Mouse (Mus musculus) adrenal gland (tissue): ENCODE results near the gene Tcp11.

Experiments used
- intact Hi-C: fragments of 180-260 bp; cut with DNase I; formaldehyde crosslinking; loops from one replicate; pipeline ENCODE4 v1.15.1; 2025
- long read RNA-seq, 2 experiments: library from polyadenylated mRNA; unstranded; transcript quantifications; one replicate each; pipeline ENCODE4 v2.0.0; 2020; ENCODE audit warnings: borderline replicate concordance in 1 of 2; ENCODE audit not compliant: insufficient replicate concordance in 1 of 2

Tcp11 gene
- long read RNA-seq, experiment 1: 0 reads
- long read RNA-seq, experiment 2: 0 reads

DNA sequence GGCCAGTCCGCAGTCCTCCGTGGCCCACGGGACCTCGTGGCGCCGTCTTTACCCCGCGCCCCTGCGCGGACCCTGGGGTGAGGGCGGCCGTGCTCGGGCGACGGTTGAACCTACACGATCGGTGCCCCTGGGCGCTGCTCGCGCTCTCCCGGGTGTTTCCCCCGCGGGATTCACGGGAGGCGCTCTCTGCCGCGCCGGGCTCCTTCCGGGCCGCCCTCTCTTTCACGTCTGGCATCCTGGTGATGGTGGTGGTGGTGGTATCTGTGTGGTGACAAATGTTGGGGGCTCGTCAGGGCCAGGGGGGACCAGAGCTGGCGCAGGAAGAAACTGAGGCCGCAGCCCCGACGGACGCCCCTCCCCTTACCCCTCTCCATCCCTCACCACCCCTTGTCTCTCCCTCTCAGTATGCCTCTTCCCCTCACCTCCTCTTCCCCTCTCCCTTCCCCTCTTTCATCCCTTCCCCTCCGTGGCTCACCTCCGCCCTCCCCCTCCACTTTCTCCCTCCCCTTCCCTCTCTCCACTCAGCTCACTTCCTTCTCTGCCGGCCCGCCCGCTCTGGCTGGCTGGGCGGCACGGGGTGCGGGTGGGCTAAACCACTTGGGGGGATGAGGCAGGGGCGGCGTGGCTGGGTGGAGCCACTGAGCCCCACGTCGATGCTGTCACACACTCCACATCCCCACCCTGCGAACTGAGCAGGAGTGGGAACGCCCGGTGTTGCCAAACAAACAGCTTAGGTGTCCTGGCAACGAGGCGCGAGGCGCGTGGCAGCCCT is at the start of gene Tcp11:
TSS of gene Tcp11 (minus strand) at position 595 of the 772 bp plus-strand sequence.
- intact Hi-C loops: no loop called here

DNA sequence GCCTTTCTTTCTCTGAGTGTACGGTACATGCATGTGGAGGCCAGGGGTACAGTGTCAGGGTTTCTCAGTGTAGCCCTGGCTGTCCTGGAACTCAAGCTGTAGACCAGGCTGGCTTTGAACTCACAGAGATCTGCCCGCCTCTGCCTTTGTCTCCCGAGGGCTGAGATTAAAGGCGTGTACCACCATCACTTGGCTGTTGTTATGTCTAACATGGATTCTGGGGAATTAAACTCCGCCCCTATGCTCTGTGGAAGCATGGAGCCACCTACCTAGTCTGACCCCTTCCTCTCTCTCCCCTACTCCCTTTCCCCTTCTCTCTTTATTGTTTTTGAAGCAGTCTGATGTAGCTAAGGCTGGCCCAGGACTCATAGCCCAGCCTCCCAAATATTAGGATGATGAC is 49.4 kb upstream of the Tcp11 start:
- intact Hi-C loops: loop anchor here (5.0 kb wide), 1 partner anchor 42 kb away; no protein-coding TSS in a partner anchor

- intact Hi-C loops: no loop called here
Observed at GRCm38 (mm10) chr17:28124368-28124767, 43.9 kb upstream of the Tcp11 start.

GRCm38 (mm10) chr17:28123627-28124026 is 43.2 kb upstream of the Tcp11 start:
- intact Hi-C loops: no loop called here

GRCm38 (mm10) chr17:28122949-28123348 is 42.5 kb upstream of the Tcp11 start:
- intact Hi-C loops: no loop called here

- intact Hi-C loops: no loop called here
Observed at GRCm38 (mm10) chr17:28120460-28120859, 40.0 kb upstream of the Tcp11 start.

DNA sequence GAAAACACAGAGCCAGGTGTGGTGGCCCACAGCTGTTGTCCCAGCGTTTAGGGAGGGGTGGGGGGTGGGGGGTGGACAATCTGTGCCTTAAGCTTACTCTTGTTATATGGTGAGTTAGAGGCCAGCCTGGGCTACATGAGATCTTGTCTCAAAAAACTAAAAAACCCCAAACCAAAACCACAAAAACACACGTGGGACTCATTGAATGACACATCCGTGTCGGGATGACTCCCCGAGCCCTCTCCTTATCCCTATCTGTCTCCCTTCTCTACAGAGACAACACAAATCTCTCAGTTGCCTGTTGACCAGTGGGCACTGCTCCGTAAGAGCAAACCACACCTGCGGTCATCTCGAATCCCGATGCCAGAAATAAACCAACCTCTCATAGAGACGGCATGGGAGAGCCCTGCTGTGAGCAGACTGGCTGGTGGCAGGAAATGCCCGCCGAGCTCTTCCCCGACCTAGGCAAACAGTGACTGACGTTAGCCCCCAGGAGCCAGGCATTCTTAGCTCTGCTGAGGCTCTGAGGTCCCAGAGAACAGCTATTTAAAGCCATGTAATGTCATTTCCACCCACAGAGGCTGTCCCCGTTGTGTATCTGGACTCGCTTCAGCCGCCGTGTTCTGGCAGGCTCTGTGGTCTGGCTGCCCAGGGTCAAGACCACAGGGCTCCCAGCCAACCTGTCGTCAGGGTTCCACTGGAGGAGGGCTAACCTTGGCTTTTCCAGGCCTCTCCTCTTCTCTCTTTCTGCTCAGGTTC is 37.2 kb upstream of the Tcp11 start:
- intact Hi-C loops: no loop called here

GRCm38 (mm10) chr17:28116335-28116734 is 35.9 kb upstream of the Tcp11 start:
- intact Hi-C loops: no loop called here

GRCm38 (mm10) chr17:28112266-28112665 is 31.8 kb upstream of the Tcp11 start:
- intact Hi-C loops: no loop called here

DNA sequence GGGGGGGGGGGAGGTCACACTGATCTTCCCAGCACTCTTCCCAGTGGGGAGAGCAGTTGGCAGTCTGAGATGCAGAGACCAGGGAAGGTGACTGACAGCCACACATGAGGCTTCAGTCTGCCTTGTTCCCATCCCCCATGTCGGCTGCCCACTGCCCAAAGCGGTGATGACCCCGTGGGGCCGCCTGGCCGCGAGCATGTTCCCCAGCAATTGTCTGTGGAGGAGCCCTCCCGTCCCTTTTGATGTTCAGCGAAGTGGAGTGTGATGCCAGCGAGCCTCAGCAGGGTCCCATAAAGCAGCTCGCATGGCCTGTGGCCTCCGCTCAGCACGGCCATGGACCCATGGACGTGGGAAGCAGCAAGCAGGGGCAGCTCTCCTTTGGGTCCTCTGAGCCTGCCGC is 26.8 kb upstream of the Tcp11 start:
- intact Hi-C loops: no loop called here

DNA sequence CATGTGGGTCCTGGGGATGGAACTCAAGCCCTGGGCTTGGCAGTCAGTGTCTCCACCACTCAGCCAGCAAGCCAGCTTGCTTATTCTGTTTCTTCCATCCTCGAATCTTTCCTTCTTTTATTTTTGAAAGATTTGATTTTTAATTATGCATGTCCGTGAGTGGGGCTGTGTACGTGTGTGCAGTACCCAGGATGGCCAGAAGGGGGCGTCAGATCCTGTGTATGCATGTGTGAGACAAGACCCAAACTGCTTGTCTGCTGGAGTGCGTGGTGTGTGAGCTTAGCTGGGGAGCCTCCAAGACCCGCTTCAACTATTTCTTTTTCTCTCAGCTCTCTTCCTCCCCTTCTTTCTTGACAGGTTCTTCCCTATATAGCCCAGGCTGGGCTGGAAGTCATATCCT is 25.9 kb upstream of the Tcp11 start:
- intact Hi-C loops: no loop called here

GRCm38 (mm10) chr17:28104416-28104815 is 24.0 kb upstream of the Tcp11 start:
- intact Hi-C loops: no loop called here

GRCm38 (mm10) chr17:28101902-28102319 is 21.5 kb upstream of the Tcp11 start:
- intact Hi-C loops: no loop called here

- intact Hi-C loops: no loop called here
Observed at GRCm38 (mm10) chr17:28101284-28101887, 20.9 kb upstream of the Tcp11 start.

DNA sequence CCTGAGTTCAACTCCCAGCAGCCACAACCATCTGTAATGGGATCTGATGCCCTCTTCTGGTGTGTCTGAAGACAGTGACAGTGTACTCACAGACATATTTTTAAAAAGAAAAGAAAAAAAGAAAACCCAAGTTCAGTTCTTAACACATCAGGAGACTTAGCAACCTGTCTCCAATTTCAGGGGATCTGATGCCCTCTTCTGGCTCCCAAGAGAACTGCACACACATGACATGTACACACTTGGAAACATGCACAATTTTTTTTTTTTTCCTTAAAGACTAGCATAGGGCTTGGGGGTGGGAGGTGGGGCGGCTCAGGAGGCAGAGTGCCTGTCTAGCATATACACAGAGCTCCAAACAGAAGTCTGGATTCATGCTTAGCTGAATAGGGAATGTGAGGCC is 20.2 kb upstream of the Tcp11 start:
- intact Hi-C loops: no loop called here

DNA sequence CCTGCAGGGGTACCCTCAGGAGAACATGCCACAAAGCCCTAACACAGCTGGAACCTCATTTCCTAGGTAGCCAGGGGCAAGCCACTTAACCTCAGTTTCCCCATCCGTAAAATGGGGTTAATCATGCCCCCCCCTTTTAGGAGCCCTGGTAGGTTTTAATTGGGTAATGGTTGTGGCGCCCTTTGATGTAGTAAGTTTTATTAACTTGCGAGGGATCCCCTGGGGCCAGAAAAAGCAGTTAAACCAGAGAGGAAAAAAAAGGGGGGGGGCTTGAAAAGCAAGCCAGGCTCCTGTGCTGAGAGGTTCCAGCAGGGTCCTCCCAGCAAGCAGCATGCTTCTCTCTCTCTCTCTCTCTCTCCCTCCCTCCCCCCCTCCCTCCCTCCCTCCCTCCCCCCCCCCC is 18.6 kb upstream of the Tcp11 start:
- intact Hi-C loops: no loop called here

DNA sequence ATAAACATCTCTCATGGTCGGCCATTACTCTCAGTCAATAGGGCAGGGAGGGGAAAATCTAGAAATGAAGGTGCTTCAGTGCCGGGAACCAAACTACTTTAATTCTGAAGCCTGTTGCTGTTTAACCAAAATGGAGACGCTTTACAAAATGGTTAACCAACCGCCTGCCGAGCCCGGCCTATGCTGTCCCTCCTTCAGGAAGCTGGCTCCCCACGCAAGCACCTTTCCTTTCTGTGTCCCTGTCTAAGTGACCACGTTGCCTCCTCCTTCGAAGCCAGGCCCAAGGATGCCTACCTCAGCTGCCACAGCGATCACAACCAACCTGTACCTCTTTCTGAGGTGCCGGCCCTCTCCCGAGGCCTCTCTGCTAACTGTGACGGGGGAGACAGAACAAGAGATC is 16.9 kb upstream of the Tcp11 start:
- intact Hi-C loops: no loop called here

DNA sequence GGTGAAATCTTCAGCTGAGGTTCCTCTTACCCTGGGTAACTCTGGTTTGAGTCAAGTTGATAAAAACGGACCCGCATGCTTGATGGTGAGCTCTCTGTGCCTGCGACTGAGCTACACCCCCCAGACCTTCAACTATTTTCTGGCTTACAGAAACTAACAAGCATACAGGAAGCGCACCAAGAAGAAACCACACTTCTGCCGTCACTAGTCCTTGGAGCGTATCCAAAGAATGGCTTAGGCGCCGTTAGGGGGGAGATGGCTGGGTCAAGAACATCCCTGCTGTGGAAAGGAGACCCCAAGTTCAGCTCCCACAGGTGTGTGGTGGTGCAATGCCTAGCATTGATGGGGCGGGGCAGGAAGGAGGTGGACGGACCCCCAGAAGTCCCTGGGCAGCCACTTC is 16.0 kb upstream of the Tcp11 start:
- intact Hi-C loops: no loop called here

DNA sequence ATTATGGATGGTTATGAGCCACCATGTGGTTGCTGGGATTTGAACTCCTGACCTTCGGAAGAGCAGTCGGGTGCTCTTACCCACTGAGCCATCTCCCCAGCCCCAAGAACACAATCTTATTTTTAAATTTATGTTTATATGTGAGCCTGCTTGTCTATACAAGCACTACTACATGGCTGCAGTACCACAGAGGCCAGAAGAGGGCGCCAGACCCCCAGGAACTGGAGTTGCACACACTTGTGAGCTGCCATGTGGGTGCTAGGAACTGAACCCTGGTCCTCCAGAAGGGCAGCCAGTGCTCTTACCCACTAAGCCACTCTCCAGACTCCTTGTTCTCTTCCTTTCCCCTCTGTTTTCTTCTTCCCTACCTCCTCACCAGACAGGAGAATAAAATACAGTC is 13.4 kb upstream of the Tcp11 start:
- intact Hi-C loops: no loop called here

GRCm38 (mm10) chr17:28092297-28092696 is 11.9 kb upstream of the Tcp11 start:
- intact Hi-C loops: no loop called here

GRCm38 (mm10) chr17:28088718-28089117 is 8.3 kb upstream of the Tcp11 start:
- intact Hi-C loops: loop anchor here (5.0 kb wide), 1 partner anchor 44 kb away; no protein-coding TSS in a partner anchor

- intact Hi-C loops: loop anchor here (5.0 kb wide), 1 partner anchor 45 kb away; no protein-coding TSS in a partner anchor
Observed at GRCm38 (mm10) chr17:28087430-28087829, 7.0 kb upstream of the Tcp11 start.
